Mouse (Mus musculus) cerebellum, adult 11 months (tissue): Measurements from ENCODE around the gene Anks3.

Experiments
- DNase-seq: peaks from one replicate; pipeline ENCODE4 v3.0.0; 2022

Gene Anks3

DNA sequence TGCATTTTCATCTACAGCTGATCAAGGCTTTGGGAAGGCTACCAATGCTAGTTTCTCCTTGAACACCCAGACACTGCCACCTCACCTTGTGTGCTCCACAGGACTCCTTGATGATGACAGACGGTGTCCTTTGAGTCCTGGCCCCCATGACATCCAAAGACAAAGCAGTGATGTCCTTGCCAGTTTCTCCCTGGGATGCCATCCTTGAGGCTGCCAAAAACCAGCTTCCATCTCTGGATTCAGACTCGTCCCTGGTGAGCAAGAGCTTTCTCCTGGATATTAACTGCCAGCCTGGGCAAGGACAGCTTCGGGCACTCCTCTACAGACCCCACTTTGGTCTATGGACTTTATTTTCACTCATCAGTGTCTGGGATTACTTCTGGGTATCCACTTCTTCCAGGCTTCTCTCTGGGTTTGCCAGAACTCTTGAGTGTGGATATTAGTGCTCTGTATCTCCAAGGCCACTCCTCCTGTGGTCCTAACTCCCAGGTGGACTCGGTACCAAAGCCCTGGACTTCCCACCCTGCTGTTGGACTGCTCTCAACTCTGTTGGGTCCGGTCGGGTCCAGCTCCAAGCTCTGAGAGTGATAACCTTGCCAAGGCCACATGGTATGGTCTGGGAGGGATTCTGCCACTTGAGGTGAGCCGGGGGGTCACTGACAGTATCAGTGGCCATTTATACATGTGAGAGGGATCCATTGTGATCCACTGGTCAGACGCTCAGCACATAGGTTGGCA is 1.6 kb upstream of the Anks3 start:
- DNase-seq = peak; percentile 51

DNA sequence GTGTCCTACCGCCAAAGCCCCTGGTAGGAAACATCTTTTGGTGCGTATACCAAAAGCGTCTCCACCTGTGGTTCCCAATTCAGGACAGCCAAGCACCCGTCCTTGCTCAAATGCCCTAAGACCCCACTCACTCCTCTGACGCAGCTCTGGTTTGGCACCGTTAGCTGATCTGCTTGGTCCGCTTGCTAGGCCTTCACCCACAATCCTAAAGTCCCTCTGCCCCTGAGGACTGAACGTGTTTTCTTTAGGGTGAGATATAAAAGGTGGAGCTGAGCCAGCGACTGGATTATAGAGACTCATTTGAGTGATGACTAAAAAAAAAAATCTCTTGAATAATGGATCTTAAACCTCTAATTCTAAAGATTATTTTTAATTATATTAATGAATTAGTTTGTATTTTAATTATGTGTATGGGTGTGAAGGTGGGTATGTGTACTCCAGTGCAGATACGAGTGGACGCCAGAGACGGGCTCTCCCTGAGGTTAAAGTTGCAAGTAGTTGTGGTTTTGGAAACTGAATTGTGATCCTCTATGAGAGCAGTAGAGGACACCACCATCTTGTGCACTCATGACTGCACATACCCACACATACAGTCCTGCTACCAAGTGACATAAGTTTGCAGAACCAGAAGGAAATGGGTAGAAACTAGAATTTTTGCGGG is 856 bp upstream of the Anks3 start:
- no peak for DNase-seq

DNA sequence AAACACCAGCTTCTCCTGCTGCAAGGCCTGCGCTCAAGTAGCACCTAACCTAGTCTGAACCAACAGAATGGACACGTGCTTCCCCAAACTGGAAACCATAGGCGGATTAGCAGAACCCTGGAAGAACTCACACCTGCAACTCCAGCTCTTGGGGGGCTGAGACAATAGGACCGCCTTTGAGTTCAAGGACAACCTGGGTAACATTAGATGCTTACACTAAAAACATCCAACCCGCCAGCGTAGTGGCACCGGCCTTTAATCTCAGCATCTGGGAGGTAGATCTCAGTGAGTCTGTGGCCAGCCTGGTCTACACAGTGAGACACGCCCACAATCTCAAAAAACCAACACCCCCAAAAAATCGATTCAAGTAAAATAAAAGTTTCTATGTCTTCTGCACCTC is 659 bp downstream of the Anks3 start:
- DNase-seq = no peak

DNA sequence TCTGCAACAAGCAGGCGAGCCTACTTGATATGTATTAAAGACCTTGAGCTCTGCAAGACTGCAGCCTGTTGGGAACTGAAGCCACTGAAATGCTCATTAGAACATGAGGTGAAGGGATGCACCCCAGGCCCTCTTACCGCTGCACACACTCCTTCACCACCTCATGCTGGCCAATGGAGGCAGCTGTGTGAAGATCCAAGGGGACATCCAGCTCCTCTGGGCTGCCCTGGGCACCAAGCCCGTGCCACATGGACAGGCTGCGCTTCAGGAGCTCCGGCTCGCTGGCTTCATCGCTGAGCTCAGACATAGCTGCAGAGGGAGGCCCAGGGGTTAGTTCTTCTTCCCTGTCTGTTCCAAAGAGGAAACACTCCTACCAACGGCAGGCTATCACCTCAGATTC is 3.7 kb downstream of the Anks3 start:
- DNase-seq = no peak

DNA sequence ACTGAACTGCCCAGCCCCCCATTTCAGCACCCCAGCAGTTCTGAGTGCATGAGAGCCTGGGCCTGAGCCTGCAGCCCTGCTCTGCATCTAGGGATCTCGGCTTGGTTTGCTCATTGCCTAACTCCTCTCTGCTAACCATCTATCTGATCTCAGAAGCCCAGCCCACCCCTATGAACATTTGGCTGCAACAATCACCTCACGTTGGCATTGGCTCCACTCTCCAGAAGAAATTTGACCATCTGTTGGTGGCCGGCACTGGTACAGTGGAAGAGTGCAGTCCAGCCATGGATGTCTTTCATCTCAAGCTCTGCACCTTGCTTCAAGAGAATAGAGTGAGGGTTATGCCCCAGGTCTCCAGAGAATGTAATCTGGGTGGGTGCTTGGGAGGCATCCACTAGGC is 6.6 kb downstream of the Anks3 start:
- DNase-seq = no peak

DNA sequence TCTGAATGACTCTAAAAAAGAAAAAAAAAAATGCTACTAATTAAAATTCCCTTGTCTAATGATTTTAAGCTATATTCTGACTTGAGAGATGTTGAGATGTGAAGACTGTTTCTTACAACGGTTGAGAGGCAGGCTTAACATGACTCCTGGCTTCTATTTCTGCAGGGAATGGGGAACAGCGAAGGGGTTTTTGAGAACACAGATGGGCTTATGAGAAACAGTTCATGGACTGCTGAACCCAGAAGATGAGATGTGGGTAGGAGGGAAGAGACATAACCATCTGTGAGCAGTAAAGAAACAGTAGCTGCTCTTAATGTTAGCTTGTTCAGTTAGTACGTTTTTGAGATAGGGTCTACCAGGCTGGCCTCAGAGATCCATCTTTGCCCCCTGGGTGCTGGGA is 7.4 kb downstream of the Anks3 start:
- no peak for DNase-seq

DNA sequence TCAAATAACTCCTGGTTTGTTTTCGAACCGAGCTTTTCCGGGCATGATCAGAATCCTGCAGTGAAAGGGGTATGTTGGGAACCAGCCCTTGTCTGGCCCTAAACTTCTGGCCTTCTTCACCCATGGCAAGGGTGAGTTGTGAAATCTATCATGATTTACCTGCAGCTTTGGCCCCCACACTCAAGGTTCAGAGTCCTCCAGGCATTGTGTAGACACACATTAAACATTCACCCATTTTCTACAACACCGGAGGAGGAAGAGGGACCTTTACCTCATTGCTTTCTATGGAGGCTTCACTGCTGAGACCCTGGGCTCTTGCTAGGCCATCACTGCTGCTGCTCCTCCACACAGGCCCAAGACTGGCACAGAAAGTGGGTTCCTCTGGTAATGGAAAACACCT is 16.6 kb downstream of the Anks3 start:
- DNase-seq = no peak

DNA sequence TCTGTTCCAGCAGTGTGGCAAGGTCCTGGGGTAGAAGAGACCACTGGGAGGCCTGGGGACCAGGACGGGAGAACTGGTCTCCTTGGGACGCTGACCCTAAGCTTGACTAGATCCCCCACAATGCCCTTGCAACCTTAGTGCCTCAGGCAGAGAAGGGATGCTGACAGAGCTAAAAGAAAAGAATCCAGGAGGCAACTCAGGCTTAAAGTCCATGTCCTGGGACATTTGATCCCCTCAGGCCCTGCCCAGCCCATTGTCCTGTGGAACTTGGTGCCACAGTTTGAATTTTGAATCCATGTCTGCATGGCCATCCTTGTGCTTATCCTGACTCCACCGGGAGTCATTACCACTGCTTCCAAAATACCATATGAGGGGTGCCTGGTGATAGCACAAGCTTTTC is 17.9 kb downstream of the Anks3 start:
- DNase-seq = no peak

DNA sequence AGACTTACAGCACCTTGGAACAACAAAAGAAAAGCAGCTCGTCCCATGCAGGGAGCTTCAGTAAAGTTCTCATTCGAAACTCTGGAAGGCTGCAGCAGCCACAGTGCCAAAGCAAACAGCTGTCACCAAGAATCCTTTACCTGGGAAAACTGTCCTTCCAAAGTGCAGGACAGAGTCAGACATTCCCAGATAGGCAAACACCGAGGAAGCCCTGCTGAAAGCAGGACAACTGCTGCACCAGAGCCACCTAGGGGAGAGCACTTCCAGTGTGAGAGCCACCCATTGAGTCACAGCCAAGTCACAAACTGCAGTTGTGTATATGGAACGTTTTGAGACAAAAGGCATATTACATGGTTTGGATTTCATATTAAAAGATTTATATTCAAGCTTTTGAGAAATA is 18.6 kb downstream of the Anks3 start:
- no peak for DNase-seq

DNA sequence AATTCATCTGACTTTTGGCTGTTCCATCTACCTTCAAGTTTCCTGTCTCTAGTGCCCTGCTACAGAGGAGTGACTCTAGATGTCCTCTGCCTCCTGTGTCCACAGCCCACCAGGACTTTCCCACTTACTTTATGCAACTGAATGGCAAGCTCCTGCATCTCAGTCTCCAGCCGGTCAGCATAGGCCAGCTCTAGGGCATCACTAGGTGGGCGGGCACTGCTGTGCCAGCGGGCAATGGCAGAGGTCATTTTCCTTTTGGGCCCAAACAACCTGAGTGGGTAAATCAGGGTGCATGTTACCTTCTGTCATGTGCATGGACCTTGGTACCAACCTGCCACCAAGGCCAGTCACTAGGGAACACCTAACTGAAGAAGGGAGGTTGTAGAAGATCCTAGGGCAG is 20.6 kb downstream of the Anks3 start:
- no peak for DNase-seq

DNA sequence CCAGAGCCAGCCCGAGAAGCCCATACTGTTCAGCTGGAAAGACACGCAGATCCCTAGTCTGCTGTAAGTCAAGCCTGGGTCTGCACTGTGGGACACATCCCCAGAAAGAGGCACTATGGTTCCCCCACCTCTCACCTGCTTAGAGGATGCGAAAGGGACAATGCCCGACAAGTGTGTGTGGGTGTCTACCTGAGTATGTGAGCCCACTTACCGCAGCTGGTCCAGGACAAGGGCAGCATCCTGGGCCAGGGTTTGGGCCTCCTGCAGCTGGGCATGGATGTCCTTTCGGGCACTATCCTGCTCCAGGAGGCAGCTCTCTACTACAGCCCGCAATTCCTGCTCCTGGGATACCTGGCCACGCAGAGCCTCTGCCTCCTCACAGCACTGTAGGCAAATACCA is 21.1 kb downstream of the Anks3 start:
- DNase-seq = no peak

DNA sequence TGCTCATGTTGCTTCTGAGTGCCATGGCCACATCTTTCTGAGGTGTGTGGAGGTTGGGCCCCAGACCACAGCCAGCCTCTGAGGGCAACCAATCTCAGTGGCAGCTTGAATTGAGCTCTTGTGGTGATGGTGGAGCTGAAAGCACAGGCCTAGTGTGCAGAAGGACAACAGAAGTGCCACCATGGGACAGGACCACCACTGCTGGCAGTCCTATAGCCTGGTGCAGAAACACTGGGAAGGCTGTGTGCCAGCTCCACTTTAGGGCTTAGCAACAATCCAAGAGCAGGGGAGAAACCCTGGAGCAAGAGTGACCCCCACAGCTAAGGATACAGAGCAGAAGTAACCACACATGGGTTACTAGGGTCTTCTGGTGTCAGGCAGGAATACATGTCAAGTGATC is 23.0 kb downstream of the Anks3 start:
- no peak for DNase-seq

DNA sequence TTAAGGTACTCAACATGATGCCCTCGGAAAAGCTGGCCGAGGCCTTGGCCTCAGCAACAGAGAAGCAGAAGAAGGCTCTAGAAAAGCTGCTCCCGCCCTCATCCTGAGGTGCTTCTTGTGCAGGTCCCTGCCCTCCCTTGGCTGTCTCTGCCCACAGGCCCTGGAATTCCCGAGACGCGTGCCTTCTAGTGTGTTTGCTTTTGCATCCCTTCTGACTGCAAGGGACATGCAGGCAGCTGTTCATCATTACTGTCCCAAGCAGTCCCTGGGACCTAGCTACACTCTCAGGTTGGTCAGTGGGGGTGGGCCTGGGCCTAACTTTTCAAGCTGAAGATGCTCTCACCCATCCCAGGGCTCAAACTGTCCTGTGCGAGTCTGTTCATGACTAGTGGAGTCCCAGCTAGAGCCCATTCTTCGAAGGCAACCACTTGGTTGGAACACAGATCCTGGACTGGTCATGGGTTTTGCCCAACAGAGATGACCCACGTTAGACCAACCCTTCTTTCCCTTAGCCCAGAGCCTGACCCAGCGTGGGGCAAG is 23.6 kb downstream of the Anks3 start:
- DNase-seq = no peak

DNA sequence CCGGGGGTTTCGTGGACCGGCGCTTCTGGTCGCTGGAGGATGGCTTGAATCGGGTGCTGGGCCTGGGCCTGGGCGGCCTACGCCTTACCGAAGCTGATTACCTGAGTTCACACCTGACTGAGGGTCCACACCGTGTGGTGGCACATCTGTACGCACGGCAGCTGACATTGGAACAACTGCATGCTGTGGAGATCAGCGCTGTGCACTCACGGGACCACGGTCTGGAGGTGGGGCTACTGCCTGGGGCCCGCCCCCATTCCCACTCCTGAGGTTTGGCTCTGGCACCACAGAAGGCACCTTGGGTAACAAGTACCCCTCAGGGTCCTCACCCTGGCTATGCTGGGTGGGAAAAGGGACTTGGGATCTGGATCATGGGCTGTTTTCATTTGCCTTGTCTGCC is 24.6 kb downstream of the Anks3 start:
- DNase-seq = no peak

DNA sequence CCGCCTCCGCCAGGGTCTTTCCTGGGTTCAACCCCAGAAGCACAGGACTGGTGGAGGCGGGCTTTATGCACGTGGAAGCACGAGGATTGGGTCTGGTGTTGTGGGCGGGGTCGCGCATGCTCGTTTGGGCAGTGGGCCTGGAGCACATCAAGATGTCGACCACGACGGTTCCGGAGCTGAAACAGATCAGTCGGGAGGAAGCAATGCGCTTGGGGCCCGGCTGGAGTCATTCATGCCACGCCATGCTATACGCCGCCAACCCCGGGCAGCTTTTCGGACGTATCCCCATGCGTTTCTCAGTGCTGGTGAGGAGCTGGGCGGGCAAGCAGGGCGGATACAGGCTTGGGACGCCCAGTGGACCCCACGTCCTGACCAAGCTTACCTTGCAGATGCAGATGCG is 25.0 kb downstream of the Anks3 start:
- peak; percentile 93 for DNase-seq

DNA sequence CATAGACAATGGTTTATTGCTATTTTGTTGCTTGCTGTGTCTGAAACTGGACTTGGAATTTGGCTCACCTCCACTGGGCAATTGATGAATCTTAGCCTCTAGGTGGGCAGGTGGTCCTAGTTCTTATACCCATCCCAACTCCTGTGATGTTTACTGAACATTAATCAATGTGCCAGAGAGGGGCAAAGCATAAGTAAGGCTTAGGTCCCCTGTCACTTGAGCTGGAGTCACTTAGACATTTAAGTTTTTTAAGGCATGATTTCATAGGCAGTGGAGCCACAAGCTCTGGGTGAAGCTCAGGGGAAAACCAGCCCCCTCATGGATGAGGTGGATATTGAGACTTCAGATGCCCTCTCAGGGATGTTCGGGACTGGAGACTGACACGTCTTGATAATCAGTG is 25.5 kb downstream of the Anks3 start, which contains the start of gene Nudt16l1:
Gene Nudt16l1, plus strand, starts transcription at position 301 of the 400 bp plus-strand sequence.
- no peak for DNase-seq

DNA sequence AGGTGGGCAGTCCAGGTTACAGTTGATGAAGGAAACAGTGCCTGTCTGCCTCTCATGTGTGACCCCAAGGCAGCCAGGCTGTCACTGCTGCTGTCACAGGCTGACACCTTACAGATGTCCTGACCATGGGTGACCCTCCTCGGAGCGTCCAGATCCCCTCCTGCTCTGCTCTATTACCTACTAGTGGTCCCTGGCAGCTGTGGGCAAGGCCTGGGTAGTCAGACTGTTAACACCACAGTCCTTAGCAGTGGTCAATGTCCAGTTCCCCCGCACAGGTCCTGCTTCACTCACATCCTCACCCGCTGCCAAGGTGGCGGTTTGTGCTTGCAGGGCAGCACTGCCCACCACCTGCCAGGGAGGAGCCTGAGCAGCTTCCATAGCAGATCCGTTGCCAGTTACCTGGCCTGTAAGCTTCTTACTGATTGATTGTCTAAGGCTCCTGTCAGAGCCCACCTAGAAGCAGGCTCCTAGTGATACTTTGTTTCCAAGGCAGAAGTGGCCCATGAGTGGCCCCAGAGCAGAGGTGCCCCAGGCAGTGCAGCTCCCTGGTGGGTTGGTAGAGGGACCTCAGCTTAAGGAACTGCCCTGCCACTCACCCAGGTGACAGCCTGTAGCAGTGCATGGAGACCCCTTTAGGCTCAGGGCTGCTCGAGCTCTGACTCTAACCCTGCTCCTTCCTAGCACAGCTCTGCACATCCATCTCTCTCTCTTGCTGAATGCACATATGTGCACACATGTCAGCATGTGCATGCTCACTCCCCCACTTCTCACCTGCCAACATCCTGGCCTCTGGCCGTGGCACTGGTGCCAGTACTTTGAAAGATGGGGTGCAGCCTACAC is 26.4 kb downstream of the Anks3 start:
- DNase-seq = no peak

DNA sequence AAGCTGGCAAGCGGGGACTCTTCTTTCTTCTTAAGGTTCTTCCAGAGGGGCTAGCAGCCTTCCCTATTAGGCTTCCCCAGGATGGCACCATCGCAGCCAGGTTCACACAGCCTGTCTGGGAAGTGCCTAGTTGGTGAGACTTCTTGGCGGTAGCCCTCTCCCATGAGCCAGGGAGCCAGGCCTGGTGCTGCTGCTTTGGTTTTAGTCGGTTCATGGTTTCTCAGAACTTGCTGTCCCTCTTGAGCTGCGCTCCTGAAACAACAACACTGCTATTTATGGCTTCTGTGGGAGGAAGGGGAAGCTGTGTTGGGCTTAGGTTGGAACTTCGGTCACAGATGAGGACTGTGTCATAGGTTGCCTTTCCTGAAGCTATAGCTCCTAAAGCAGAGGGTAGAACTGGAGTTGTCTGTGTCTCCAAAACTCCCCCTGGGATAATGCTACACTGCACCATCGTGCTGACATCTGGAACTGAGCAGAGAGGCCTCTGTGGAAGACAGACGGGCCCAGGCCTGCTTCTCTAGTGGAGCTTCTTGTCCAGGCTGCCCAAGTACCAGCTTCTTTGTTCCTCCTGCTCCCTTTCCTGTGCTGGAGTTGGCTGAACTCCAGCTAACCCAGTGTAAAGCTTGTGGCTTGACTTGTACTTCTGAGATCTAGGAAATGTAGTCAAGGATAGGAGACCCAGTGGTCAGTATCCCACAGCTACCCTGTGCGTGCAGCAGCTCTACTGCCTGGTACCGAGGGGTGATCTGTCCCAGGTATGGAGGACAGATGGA is 27.9 kb downstream of the Anks3 start:
- no peak for DNase-seq

DNA sequence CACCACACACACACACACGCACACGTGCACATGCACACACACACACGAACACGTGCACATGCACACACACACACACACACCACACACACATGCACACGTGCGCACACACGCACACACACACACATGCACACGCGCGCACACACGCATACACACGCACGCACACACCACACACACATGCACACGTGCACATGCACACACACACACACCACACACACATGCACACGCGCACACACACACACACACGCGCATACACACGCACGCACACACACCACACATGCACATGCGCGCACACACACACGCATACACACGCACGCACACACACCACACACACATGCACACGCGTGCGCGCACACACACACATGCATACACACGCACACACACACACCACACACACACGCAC is 28.6 kb downstream of the Anks3 start:
- no peak for DNase-seq

DNA sequence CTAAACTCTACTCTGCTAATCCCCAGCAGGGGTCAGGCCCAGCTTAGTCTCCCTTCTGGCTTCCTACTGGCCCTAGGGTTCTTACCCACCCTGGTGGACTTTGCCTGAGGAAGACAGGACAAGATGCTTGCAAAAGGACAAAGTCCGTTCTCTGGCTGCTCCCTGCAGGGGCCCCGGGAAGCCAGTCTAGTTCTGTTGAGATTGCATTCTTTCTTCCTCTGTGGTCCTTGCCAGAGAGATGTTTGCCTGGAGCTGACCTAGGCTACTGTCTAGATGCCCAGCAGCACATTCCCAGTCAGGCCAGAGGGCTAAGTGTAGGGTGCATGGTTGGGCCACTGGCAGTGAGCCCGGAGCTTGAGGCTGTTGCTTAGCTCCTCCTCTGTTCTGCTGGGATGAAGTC is 31.6 kb downstream of the Anks3 start:
- DNase-seq = no peak

DNA sequence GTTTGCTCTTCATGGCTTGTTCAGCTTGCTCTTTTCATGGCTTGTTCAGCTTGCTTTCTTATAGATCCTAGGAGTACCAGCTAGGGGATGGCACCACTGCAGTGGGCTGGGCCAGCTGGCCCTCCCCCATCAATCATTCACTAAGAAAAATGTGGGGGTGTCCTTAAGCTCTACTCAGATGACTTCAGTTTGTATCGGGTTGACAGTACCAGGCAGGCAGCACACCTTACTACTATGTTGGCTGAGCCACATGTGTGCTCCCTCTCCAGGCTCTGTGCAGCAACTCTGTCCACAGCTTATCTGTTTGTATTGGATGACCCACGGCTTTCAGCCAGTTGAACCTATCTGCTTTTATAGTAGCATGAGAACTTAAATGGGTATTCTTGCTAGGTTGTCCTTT is 35.5 kb downstream of the Anks3 start:
- no peak for DNase-seq

DNA sequence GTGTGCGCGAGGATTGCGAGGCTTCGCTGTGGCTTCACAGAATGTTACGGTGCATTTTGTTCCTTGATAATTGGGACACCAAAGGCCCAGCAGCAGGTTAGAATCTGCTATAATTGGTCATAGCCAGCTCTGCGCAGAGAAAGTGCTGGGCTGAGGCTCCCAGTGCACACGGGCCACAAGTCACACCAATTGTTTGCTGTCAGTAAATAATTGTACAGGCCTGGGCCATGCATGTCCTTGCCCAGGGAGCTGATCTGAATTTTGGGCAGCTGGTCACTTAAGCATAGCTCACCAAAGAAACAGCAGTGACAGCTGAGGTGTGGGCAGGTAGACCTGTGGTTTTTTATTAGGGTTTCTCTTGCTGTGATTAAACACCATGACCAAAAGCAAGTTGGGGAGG is 36.0 kb downstream of the Anks3 start:
- no peak for DNase-seq

DNA sequence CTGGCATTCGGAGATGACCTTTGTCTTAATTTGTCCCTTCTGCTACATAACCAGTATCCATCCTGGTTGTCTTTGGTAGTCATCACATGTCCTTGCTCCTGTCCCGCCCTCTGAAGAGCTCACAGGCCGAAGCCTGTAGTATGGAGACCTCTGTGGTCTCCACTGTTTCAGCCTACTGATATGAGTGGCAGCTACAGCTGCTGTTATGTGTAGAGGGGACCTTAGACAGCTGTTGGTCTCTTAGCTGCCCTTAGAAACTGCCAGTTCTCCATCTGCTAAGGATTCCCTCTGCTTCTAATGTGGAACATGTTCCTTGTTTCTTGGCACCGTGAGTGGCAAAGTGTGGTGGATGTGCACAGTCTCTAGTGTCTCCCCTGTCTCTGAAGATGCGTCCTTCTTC is 40.0 kb downstream of the Anks3 start:
- DNase-seq = no peak
